8 mouse cellular contexts compared by ENCODE assay signal in genomic region chr11:19015381-19015730, GRCm38 (mm10). TPM values are rescaled to one million over a fixed set of nuclear protein-coding genes. Genes with fewer than 3 reads are reported as not detected.
DNase-seq lines count a peak whose midpoint lies in the region; ATAC-seq lines count a peak whose summit lies in the region.

No protein-coding gene starts in this region.

- no peak for ATAC-seq in lung, embryonic 15.5 days (ENCODE audit: borderline replicate concordance, extremely low read depth, low FRiP score, low TSS enrichment)
- no peak for ATAC-seq in forebrain, embryonic 13.5 days
- no peak for ATAC-seq in neural tube, embryonic 15.5 days (ENCODE audit: low FRiP score)
- no peak for ATAC-seq in frontal cortex, adult (ENCODE audit: low TSS enrichment)

- 4% methylated on average over 5 of the region's 5 CpGs for WGBS in lung, embryonic 15.5 days
- 5% methylated on average over 5 of the region's 5 CpGs for WGBS in forebrain, embryonic 13.5 days
- WGBS in limb, embryonic 10.5 days: under 1% methylated on average over 5 of the region's 5 CpGs
- WGBS in neural tube, embryonic 15.5 days: 3% methylated on average over 5 of the region's 5 CpGs

- peak overlapping the region; percentile 84 for H3K27ac ChIP-seq in lung, embryonic 15.5 days
- 0 out of 2 replicates have a peak overlapping the region, but pooled peaks have one; percentile 25 for H3K27ac ChIP-seq in forebrain, embryonic 13.5 days
- peak overlapping the region; percentile 98 for H3K27ac ChIP-seq in limb, embryonic 10.5 days
- peak overlapping the region; percentile 100 for H3K27ac ChIP-seq in neural tube, embryonic 15.5 days (replicated peaks)

- peak overlapping the region; percentile 57 for H3K4me3 ChIP-seq in lung, embryonic 15.5 days
- peak overlapping the region; percentile 61 for H3K4me3 ChIP-seq in forebrain, embryonic 13.5 days
- H3K4me3 ChIP-seq in limb, embryonic 10.5 days: peak overlapping the region; percentile 72
- peak overlapping the region; percentile 73 for H3K4me3 ChIP-seq in neural tube, embryonic 15.5 days (replicated peaks)

- no peaks in the 10 kb centered on the region for H3K36me3 ChIP-seq in lung, embryonic 15.5 days
- H3K36me3 ChIP-seq in forebrain, embryonic 13.5 days (ENCODE audit: poor library complexity, severe bottlenecking): no peaks in the 10 kb centered on the region
- H3K36me3 ChIP-seq in limb, embryonic 10.5 days: peaks cover 36% of the 10 kb centered on the region
- H3K36me3 ChIP-seq in neural tube, embryonic 15.5 days: no peaks in the 10 kb centered on the region

- peak overlapping the region; percentile 64 for H3K4me2 ChIP-seq in lung, embryonic 15.5 days
- peak overlapping the region; percentile 85 for H3K4me2 ChIP-seq in forebrain, embryonic 13.5 days
- peak overlapping the region; percentile 87 for H3K4me2 ChIP-seq in neural tube, embryonic 15.5 days

- no peaks in the 10 kb centered on the region; the same call in 1 of the 2 replicates for H3K4me1 ChIP-seq in lung, embryonic 15.5 days
- peaks cover 60% of the 10 kb centered on the region for H3K4me1 ChIP-seq in forebrain, embryonic 13.5 days
- H3K4me1 ChIP-seq in limb, embryonic 10.5 days: peaks cover 54% of the 10 kb centered on the region
- peaks cover 22% of the 10 kb centered on the region for H3K4me1 ChIP-seq in neural tube, embryonic 15.5 days

- H3K9ac ChIP-seq in lung, embryonic 15.5 days: peak overlapping the region; percentile 84
- H3K9ac ChIP-seq in forebrain, embryonic 13.5 days: peak overlapping the region; percentile 72
- peak overlapping the region; percentile 70 for H3K9ac ChIP-seq in neural tube, embryonic 15.5 days (replicated peaks)

- no peaks in the 10 kb centered on the region for H3K27me3 ChIP-seq in lung, embryonic 15.5 days
- peaks cover 50% of the 10 kb centered on the region for H3K27me3 ChIP-seq in forebrain, embryonic 13.5 days
- peaks cover 38% of the 10 kb centered on the region; the same call in 1 of the 2 replicates for H3K27me3 ChIP-seq in limb, embryonic 10.5 days (ENCODE audit: low read depth, poor library complexity, severe bottlenecking)
- no peaks in the 10 kb centered on the region for H3K27me3 ChIP-seq in neural tube, embryonic 15.5 days (replicated peaks)

- H3K9me3 ChIP-seq in lung, embryonic 15.5 days: no peaks in the 10 kb centered on the region
- no peaks in the 10 kb centered on the region for H3K9me3 ChIP-seq in forebrain, embryonic 13.5 days (replicated peaks)
- no peaks in the 10 kb centered on the region for H3K9me3 ChIP-seq in limb, embryonic 10.5 days (replicated peaks)
- H3K9me3 ChIP-seq in neural tube, embryonic 15.5 days (replicated peaks): no peaks in the 10 kb centered on the region

- no peak for DNase-seq in lung, postnatal 14 days
- DNase-seq in limb, embryonic 10.5 days (ENCODE audit: low spot score): no peak
- no peak for DNase-seq in MN1 (ENCODE audit: low spot score)
- no peak for DNase-seq in spleen, adult 12 weeks (ENCODE audit: low spot score)

RNA-seq across cellular contexts. Expression of gene Meis1, which starts 3.4 kb away (rescaled TPM):
- 112 and 116 TPM in 2 replicates for polyA plus RNA-seq in lung, embryonic 15.5 days (2015; fragmentation: Nextera tagmentation; extraction: Ambion mirVana)
- 28.6 and 46.9 TPM in 2 replicates for polyA plus RNA-seq in forebrain, embryonic 13.5 days (2015; fragmentation: Nextera tagmentation; extraction: Ambion mirVana)
- polyA plus RNA-seq in limb, embryonic 10.5 days (2016; fragmentation: Nextera tagmentation; extraction: Ambion mirVana): 109 and 119 TPM in 2 replicates
- 156 and 166 TPM in 2 replicates for polyA plus RNA-seq in neural tube, embryonic 15.5 days (2015; fragmentation: Nextera tagmentation; extraction: Ambion mirVana)

Comparison
In these comparisons a context has a peak if more than half of its experiments do, and no peak if none do; other contexts are left out.
1. H3K27ac ChIP-seq: peak in every context shown above with its lines; median percentile 100 in neural tube, embryonic 15.5 days; 98 in limb, embryonic 10.5 days; 84 in lung, embryonic 15.5 days; 25 in forebrain, embryonic 13.5 days.